13 mouse cellular contexts compared by ENCODE assay signal in genomic region chr5:33959382-33959781, GRCm38 (mm10).
"Had no signal": no experiment of that assay in that cellular context is flagged by ENCODE, and none has a peak within 500 bp of the region (broad histone marks: within the 10 kb centered on the region; RNA-seq: fewer than 3 reads in every experiment).

No protein-coding gene starts in this region.

- H3K36me3 ChIP-seq: limb, embryonic 13.5 days; midbrain, embryonic 13.5 days; neural tube, embryonic 15.5 days had no signal

- ATAC-seq: midbrain, embryonic 13.5 days had no signal

- H3K27ac ChIP-seq: limb, embryonic 13.5 days; liver, embryonic 14.5 days; midbrain, embryonic 13.5 days; neural tube, embryonic 15.5 days had no signal

- H3K9ac ChIP-seq: limb, embryonic 13.5 days; liver, embryonic 14.5 days; midbrain, embryonic 13.5 days; neural tube, embryonic 15.5 days had no signal

- H3K4me3 ChIP-seq: limb, embryonic 13.5 days; midbrain, embryonic 13.5 days; myocyte; neural tube, embryonic 15.5 days had no signal

- H3K4me2 ChIP-seq: limb, embryonic 13.5 days; midbrain, embryonic 13.5 days; neural tube, embryonic 15.5 days had no signal

- H3K9me3 ChIP-seq: neural tube, embryonic 15.5 days had no signal

- H3K27me3 ChIP-seq: limb, embryonic 13.5 days; midbrain, embryonic 13.5 days; neural tube, embryonic 15.5 days had no signal

- DNase-seq: kidney, postnatal 10 days; kidney, postnatal 4 days; left cerebral cortex, postnatal 4 days; lung, adult 18-20 months; retina, postnatal 1 day; right cerebral cortex, postnatal 4 days; spleen, adult 18-20 months; thymus, postnatal 4 days had no signal

- H3K4me1 ChIP-seq: limb, embryonic 13.5 days; midbrain, embryonic 13.5 days; neural tube, embryonic 15.5 days had no signal
